Mouse (Mus musculus) forebrain, embryonic 11.5 days (tissue): Measurements from ENCODE around the gene Gm13128. TPM values are rescaled to one million over a fixed set of nuclear protein-coding genes. Genes with fewer than 3 reads are reported as not detected.
"Not testable (repeated sequence)": the region's sequence is repeated elsewhere in the genome, so short reads cannot be mapped to it uniquely, and the experiment has no call there.

ENCODE experiments used
- ATAC-seq: fragments of 200-750 bp; cut with Nextera tagmentation; replicated peaks from 2 replicates; pipeline ENCODE4 v1.8.0; 2017; ENCODE audit warnings: moderate TSS enrichment; ENCODE audit not compliant: low FRiP score
- DNase-seq: peaks from one replicate; pipeline ENCODE4 v3.0.0-alpha.2; 2017; ENCODE audit warnings: low spot score
- H3K27ac ChIP-seq: fragments of 300-500 bp; sonication (generic); 2 replicates; pipeline ENCODE4 v1.5.1; 2014; ENCODE audit warnings: low read depth, low read length
- H3K27me3 ChIP-seq: fragments of 300-500 bp; sonication (generic); 2 replicates; pipeline ENCODE4 v1.6.1; 2014; ENCODE audit warnings: mild to moderate bottlenecking, low read length, mixed read lengths; ENCODE audit not compliant: control insufficient read depth, insufficient read depth
- H3K36me3 ChIP-seq: fragments of 300-500 bp; sonication (generic); 2 replicates; pipeline ENCODE4 v1.6.1; 2014; ENCODE audit warnings: mild to moderate bottlenecking, low read length, moderate library complexity, mixed read lengths; ENCODE audit not compliant: control insufficient read depth, insufficient read depth
- H3K4me1 ChIP-seq: fragments of 300-500 bp; sonication (generic); replicated peaks from 2 replicates; pipeline ENCODE4 v1.6.1; 2014; ENCODE audit warnings: low read length, mixed read lengths; ENCODE audit not compliant: control insufficient read depth, insufficient read depth
- H3K4me2 ChIP-seq: fragments of 300-500 bp; sonication (generic); 2 replicates; pipeline ENCODE4 v1.6.1; 2014; ENCODE audit warnings: low read depth, mild to moderate bottlenecking, low read length, moderate library complexity, mixed read lengths; ENCODE audit not compliant: severe bottlenecking
- H3K4me3 ChIP-seq: fragments of 300-500 bp; sonication (generic); 2 replicates; pipeline ENCODE4 v1.5.1; 2014; ENCODE audit warnings: low read depth, low read length
- H3K9ac ChIP-seq: fragments of 300-500 bp; sonication (generic); 2 replicates; pipeline ENCODE4 v1.6.1; 2014; ENCODE audit warnings: low read length
- H3K9me3 ChIP-seq: fragments of 300-500 bp; sonication (generic); 2 replicates; pipeline ENCODE4 v1.6.1; 2016; ENCODE audit warnings: low read length, mixed read lengths; ENCODE audit not compliant: control insufficient read depth
- WGBS: fragments of 180-500 bp; shearing (Covaris S2); extraction: QIAGEN DNeasy Blood & Tissue Kit; methylation state at CpG from one replicate; pipeline ENCODE4 v1.1.7; 2014; 5-methylcytosine and 5-hydroxymethylcytosine counted together
- polyA plus RNA-seq: library from polyadenylated mRNA; unstranded; fragments of >200 nt; fragmentation: Nextera tagmentation; extraction: Ambion mirVana; gene quantifications from 2 replicates; pipeline ENCODE4 v1.2.1, GENCODE M21; 2014

The Gm13128 gene
- polyA plus RNA-seq = not detected in 2 replicates

DNA sequence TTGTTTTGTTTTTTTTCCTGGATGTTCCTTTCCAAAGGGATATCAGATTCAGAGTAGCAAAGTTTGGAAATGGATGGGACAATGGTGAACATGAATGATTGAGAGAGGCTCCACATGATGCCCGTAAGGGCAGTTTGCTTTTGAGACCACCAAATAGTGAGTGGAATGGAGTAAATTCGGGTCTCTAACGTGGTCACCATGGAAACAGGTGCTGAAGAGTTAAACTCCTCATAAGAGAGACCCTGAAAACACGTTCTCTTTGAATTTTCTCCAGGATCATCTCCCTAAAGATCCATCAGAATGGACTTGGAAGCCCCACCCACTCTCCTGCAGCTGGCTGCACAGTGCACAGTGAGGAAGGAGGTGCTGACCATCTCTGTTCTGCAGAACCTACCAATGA is at the start of gene Gm13128:
Gm13128 (plus strand) TSS at position 301 of the 400 bp plus-strand sequence.
- H3K9me3 ChIP-seq, H3K4me1 ChIP-seq, ATAC-seq, H3K4me2 ChIP-seq, H3K36me3 ChIP-seq, DNase-seq, H3K27me3 ChIP-seq, H3K9ac ChIP-seq, H3K27ac ChIP-seq, H3K4me3 ChIP-seq: not testable (repeated sequence)
- WGBS = 83% methylated on average over 4 of the region's 4 CpGs

DNA sequence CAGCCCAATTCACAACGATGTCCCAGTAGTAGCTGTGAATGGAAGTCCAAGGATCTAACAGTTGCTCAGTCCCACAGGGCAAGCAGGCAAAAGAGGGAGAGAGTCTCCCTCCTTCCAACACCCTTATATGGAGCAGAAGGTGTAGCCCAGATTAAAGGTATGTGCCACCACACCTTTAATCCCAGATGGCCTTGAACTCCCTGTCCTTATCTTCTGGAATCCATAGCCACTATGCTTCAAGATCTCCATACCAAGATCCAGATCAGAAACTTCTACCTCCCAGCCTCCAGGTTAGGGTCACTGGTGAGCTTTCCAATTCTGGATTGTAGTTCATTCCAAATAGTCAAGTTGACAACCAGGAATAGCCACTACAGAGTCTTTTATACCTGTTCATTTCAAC is 49.7 kb upstream of the Gm13128 start, which contains the start of gene Pramel5:
Pramel5 (minus strand) TSS at position 101 of the 400 bp plus-strand sequence.
- 92% methylated on average over 1 of the region's 1 CpGs for WGBS
- not testable (repeated sequence) for H3K27me3 ChIP-seq, H3K4me3 ChIP-seq, H3K4me1 ChIP-seq, H3K27ac ChIP-seq, H3K4me2 ChIP-seq, H3K9ac ChIP-seq, DNase-seq, H3K9me3 ChIP-seq, ATAC-seq, H3K36me3 ChIP-seq

DNA sequence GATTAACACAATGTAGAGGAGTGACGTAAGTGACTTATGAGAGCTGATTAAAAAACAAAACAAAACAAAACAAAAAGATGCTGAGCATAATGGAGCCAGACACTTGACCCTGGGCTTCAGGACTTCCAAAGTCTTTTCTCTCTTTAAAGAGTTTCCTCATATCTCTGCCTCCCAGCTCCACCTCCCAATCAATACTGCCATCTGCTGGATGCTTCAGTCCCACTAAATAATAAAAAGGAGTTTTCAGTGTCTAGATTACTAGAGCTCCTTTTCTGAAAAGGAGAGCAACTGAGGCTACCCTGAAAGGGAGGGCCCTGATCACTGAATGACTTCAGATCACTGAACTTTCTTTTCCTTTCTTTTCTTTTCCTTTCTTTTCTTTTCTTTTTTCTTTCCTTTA is 30.6 kb upstream of the Gm13128 start:
- not testable (repeated sequence) for H3K4me1 ChIP-seq, H3K27ac ChIP-seq, H3K4me3 ChIP-seq, DNase-seq, ATAC-seq, H3K9ac ChIP-seq, H3K4me2 ChIP-seq, H3K9me3 ChIP-seq, H3K27me3 ChIP-seq, H3K36me3 ChIP-seq
- WGBS = 55% methylated on average over 1 of the region's 1 CpGs

DNA sequence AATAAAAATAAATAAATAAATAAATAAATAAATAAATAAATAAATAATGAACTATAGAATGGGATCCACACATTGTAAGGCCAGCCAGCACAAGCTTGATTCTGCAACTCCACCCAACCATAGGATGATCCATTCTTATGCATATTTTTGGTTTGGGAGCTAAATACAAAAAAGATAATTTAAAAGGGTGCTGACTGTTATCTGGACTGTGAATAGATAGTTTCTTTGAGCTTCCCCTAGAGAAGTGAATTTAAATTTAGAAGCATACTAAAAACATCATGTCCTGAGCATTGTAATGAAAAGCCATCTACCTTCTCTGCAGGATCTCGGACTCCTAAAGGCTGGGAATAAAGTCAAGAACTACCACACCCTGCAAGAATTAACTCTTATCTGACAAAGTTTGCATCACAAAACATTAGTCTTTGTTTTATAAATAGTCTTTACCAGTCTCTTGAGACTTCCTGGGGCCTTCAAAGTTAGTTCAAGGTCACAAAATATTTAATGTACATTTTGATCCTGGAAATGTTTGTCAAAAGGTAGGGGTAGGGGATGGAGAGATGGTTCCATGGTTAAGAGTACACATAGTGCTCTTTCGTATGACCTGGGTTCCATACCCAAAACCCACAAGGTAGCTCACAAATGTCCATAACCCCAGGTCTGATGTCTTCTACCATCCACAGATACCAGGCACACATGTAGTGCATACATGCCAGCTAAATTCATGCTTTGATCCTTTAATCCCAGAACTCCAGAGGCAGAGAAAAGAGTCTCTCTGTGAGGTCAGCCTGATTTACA is 17.2 kb upstream of the Gm13128 start:
- H3K27me3 ChIP-seq, H3K4me1 ChIP-seq, H3K4me3 ChIP-seq, ATAC-seq, H3K9me3 ChIP-seq, DNase-seq, H3K9ac ChIP-seq, H3K27ac ChIP-seq, H3K36me3 ChIP-seq, H3K4me2 ChIP-seq: not testable (repeated sequence)
- WGBS = 79% methylated on average over 2 of the region's 2 CpGs

DNA sequence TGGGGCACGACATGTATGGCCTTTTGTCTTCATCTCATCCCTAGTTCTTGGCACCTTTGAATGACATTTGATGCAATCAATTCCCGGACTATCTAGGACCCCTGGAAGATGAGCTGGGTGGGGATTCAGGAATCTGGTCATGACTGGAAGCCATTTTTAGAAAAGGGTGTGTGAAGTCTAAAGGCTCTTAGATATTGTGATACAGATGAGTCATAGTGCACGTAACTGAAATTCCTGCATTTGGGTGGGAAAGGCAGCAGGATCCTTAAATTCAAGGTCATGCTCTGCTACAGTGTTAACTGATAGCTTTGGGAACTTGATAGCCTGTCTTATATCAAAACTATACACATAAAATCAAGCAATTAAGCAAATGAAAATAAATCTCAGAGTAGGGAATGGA is 5.8 kb downstream of the Gm13128 start:
- not testable (repeated sequence) for H3K36me3 ChIP-seq, H3K27me3 ChIP-seq, H3K4me2 ChIP-seq, H3K9me3 ChIP-seq, DNase-seq, H3K27ac ChIP-seq, H3K9ac ChIP-seq, ATAC-seq, H3K4me3 ChIP-seq, H3K4me1 ChIP-seq
- 96% methylated on average over 2 of the region's 3 CpGs for WGBS

DNA sequence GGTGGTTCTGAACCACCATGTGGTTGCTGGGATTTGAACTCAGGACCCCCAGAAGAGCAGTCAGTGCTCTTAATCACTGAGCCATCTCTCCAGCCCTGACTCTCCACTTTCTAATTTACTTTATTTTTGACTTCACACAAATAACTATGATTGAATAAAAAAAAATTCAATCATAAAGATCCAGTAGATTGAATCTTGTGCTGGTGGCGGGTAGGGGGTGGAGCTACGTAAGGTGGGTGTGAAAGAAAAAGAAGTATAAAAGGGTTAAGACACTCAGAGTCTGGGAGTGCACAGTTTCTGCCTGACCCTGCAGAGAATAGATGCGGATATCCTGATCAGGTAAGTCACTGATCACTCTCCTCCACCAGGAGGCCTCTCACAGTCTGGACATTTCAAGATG is 27.6 kb downstream of the Gm13128 start, which contains the start of gene Gm13119:
Gm13119 (plus strand) TSS at position 301 of the 400 bp plus-strand sequence.
- DNase-seq, H3K4me3 ChIP-seq, H3K4me1 ChIP-seq, H3K36me3 ChIP-seq, H3K9ac ChIP-seq, H3K27ac ChIP-seq, H3K27me3 ChIP-seq, H3K4me2 ChIP-seq, H3K9me3 ChIP-seq, ATAC-seq: not testable (repeated sequence)
- 79% methylated on average over 3 of the region's 3 CpGs for WGBS

DNA sequence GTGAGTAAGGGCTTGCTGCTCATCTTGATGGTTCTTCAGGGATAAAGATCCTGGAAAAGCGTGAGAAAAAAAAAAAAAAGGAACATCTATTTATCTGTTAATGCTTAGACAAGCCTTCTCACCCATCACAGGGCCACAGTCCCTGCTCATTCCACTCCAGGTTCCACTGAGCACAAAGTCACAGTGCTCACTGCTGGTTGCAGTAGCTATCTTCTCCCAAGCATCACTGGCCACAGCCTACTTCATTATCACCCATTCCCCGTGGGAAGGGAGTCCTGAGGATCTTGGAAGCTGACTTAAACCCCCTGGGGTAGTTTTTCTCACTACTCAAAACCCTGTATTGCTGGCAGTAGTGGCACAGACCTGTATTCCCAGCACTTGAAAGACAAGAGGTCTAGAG is 47.9 kb downstream of the Gm13128 start, which contains the start of gene Pramef20:
Pramef20 (minus strand) TSS at position 23 of the 400 bp plus-strand sequence.
- DNase-seq (no peak), ATAC-seq (no peak)
- Histone ChIP-seq H3K27me3 (no peaks in the 10 kb centered on the region), H3K9ac (no peak within 1 kb of the TSS), H3K4me1 (no peaks in the 10 kb centered on the region), H3K4me3 (no peak within 1 kb of the TSS), H3K36me3 (no peaks in the 10 kb centered on the region), H3K4me2 (no peak within 1 kb of the TSS), H3K9me3 (peaks cover 9% of the 10 kb centered on the region; the same call in 1 of the 2 replicates), H3K27ac (no peak within 1 kb of the TSS)
- 63% methylated on average over 2 of the region's 2 CpGs for WGBS
